Mouse (Mus musculus) forebrain, embryonic 15.5 days (tissue): ENCODE results near the gene Zc3h18. TPM values are rescaled to one million over a fixed set of nuclear protein-coding genes. Genes with fewer than 3 reads are reported as not detected.

Source experiments
- ATAC-seq: fragments of 200-750 bp; cut with Nextera tagmentation; replicated peaks from 2 replicates; pipeline ENCODE4 v1.8.0; 2017; ENCODE audit warnings: mild to moderate bottlenecking, moderate TSS enrichment, moderate library complexity
- H3K27ac ChIP-seq: fragments of 300-500 bp; sonication (generic); replicated peaks from 2 replicates; pipeline ENCODE4 v1.5.1; 2015; ENCODE audit warnings: mild to moderate bottlenecking, inconsistent platforms
- H3K27me3 ChIP-seq: fragments of 300-500 bp; sonication (generic); 2 replicates; pipeline ENCODE4 v1.6.1; 2015; ENCODE audit warnings: inconsistent platforms
- H3K36me3 ChIP-seq: fragments of 300-500 bp; sonication (generic); 2 replicates; pipeline ENCODE4 v1.6.1; 2015; ENCODE audit warnings: mild to moderate bottlenecking, inconsistent platforms
- H3K4me1 ChIP-seq: fragments of 300-500 bp; sonication (generic); 2 replicates; pipeline ENCODE4 v1.6.1; 2015; ENCODE audit warnings: inconsistent platforms
- H3K4me2 ChIP-seq: fragments of 300-500 bp; sonication (generic); replicated peaks from 2 replicates; pipeline ENCODE4 v1.6.1; 2015; ENCODE audit warnings: mild to moderate bottlenecking, inconsistent platforms
- H3K4me3 ChIP-seq: fragments of 300-500 bp; sonication (generic); 2 replicates; pipeline ENCODE4 v1.5.1; 2015; ENCODE audit warnings: mild to moderate bottlenecking, inconsistent platforms
- H3K9ac ChIP-seq: fragments of 300-500 bp; sonication (generic); replicated peaks from 2 replicates; pipeline ENCODE4 v1.6.1; 2015; ENCODE audit warnings: mild to moderate bottlenecking, inconsistent platforms
- H3K9me3 ChIP-seq: fragments of 300-500 bp; sonication (generic); 2 replicates; pipeline ENCODE4 v1.6.1; 2016; ENCODE audit warnings: inconsistent platforms
- WGBS: fragments of 180-500 bp; shearing (Covaris S2); methylation state at CpG from one replicate; pipeline ENCODE4 v1.1.7; 2015; ENCODE audit warnings: mixed read lengths; 5-methylcytosine and 5-hydroxymethylcytosine counted together
- polyA plus RNA-seq: library from polyadenylated mRNA; unstranded; fragments of >200 nt; fragmentation: Nextera tagmentation; extraction: Ambion mirVana; gene quantifications from 2 replicates; pipeline ENCODE4 v1.2.1, GENCODE M21; 2015

Zc3h18 gene
- polyA plus RNA-seq, 1 experiment from 2014 or later: 48.4 TPM

GRCm38 (mm10) chr8:122350309-122351089 lies 25.9 kb upstream of the Zc3h18 start:
- H3K27me3 ChIP-seq: no peaks in the 10 kb centered on the region
- H3K9ac ChIP-seq: no peak overlapping the region
- H3K4me1 ChIP-seq: peaks cover 15% of the 10 kb centered on the region
- no peak overlapping the region for H3K27ac ChIP-seq
- ATAC-seq: no peak
- 19% methylated on average over 11 of the region's 11 CpGs for WGBS
- no peaks in the 10 kb centered on the region for H3K9me3 ChIP-seq
- H3K4me3 ChIP-seq: no peak overlapping the region
- H3K4me2 ChIP-seq: no peak overlapping the region
- no peaks in the 10 kb centered on the region for H3K36me3 ChIP-seq

GRCm38 (mm10) chr8:122354157-122354556 lies 22.3 kb upstream of the Zc3h18 start:
- WGBS: 78% methylated on average over 8 of the region's 8 CpGs
- Histone ChIP-seq H3K4me1 (peaks cover 7% of the 10 kb centered on the region), H3K9me3 (no peaks in the 10 kb centered on the region), H3K4me2 (no peak overlapping the region), H3K27me3 (0 out of 2 replicates have a peak, but pooled peaks cover 4% of the 10 kb centered on the region), H3K27ac (no peak overlapping the region), H3K4me3 (no peak overlapping the region), H3K36me3 (no peaks in the 10 kb centered on the region), H3K9ac (no peak overlapping the region)
- no peak for ATAC-seq

GRCm38 (mm10) chr8:122355642-122356606 lies 20.5 kb upstream of the Zc3h18 start:
- H3K4me1 ChIP-seq: no peaks in the 10 kb centered on the region
- no peak overlapping the region for H3K4me3 ChIP-seq
- H3K27me3 ChIP-seq: 0 out of 2 replicates have a peak, but pooled peaks cover 5% of the 10 kb centered on the region

GRCm38 (mm10) chr8:122357202-122357601 lies 19.2 kb upstream of the Zc3h18 start:
- no peak for ATAC-seq
- no peak overlapping the region for H3K4me2 ChIP-seq
- H3K36me3 ChIP-seq: no peaks in the 10 kb centered on the region
- H3K4me3 ChIP-seq: no peak overlapping the region
- WGBS: 58% methylated on average over 11 of the region's 11 CpGs
- no peaks in the 10 kb centered on the region for H3K4me1 ChIP-seq
- H3K27me3 ChIP-seq: 0 out of 2 replicates have a peak, but pooled peaks cover 6% of the 10 kb centered on the region
- no peaks in the 10 kb centered on the region for H3K9me3 ChIP-seq
- no peak overlapping the region for H3K9ac ChIP-seq
- H3K27ac ChIP-seq: no peak overlapping the region

More at GRCm38 (mm10) chr8:122355642-122356606, 20.5 kb upstream of the Zc3h18 start:
- Histone ChIP-seq H3K9ac (no peak overlapping the region), H3K36me3 (no peaks in the 10 kb centered on the region), H3K4me2 (no peak overlapping the region), H3K9me3 (no peaks in the 10 kb centered on the region), H3K27ac (no peak overlapping the region)
- WGBS: 75% methylated on average over 9 of the region's 9 CpGs
- ATAC-seq: no peak

- 0 out of 2 replicates have a peak, but pooled peaks cover 6% of the 10 kb centered on the region for H3K27me3 ChIP-seq
- no peaks in the 10 kb centered on the region for H3K36me3 ChIP-seq
- no peaks in the 10 kb centered on the region for H3K4me1 ChIP-seq
- WGBS: 84% methylated on average over 5 of the region's 5 CpGs
- no peaks in the 10 kb centered on the region for H3K9me3 ChIP-seq
- H3K4me3 ChIP-seq: no peak overlapping the region
- H3K27ac ChIP-seq: no peak overlapping the region
- no peak overlapping the region for H3K4me2 ChIP-seq
- no peak for ATAC-seq
- no peak overlapping the region for H3K9ac ChIP-seq
Observed at GRCm38 (mm10) chr8:122357641-122358040, 18.8 kb upstream of the Zc3h18 start.

GRCm38 (mm10) chr8:122359111-122359775 lies 17.2 kb upstream of the Zc3h18 start:
- WGBS: 79% methylated on average over 15 of the region's 15 CpGs

GRCm38 (mm10) chr8:122360696-122361416 lies 15.6 kb upstream of the Zc3h18 start, which contains the start of gene Trhr2:
Gene Trhr2 (minus strand): TSS chr8:122360746.
- no peaks in the 10 kb centered on the region for H3K4me1 ChIP-seq
- H3K9ac ChIP-seq: no peak within 1 kb of the TSS
- H3K4me2 ChIP-seq: no peak within 1 kb of the TSS
- H3K27me3 ChIP-seq: 0 out of 2 replicates have a peak, but pooled peaks cover 6% of the 10 kb centered on the region
- no peak for ATAC-seq
- H3K9me3 ChIP-seq: no peaks in the 10 kb centered on the region
- WGBS: 78% methylated on average over 7 of the region's 7 CpGs
- no peak within 1 kb of the TSS for H3K27ac ChIP-seq
- no peak within 1 kb of the TSS for H3K4me3 ChIP-seq
- no peaks in the 10 kb centered on the region for H3K36me3 ChIP-seq

More at GRCm38 (mm10) chr8:122359111-122359775, 17.2 kb upstream of the Zc3h18 start:
- 0 out of 2 replicates have a peak, but pooled peaks cover 6% of the 10 kb centered on the region for H3K27me3 ChIP-seq
- no peak overlapping the region for H3K9ac ChIP-seq
- no peak overlapping the region for H3K4me2 ChIP-seq
- ATAC-seq: no peak
- H3K9me3 ChIP-seq: no peaks in the 10 kb centered on the region
- no peaks in the 10 kb centered on the region for H3K36me3 ChIP-seq
- no peak overlapping the region for H3K27ac ChIP-seq
- H3K4me3 ChIP-seq: no peak overlapping the region
- H3K4me1 ChIP-seq: no peaks in the 10 kb centered on the region

GRCm38 (mm10) chr8:122362271-122362670 lies 14.1 kb upstream of the Zc3h18 start:
- Histone ChIP-seq H3K27me3 (0 out of 2 replicates have a peak, but pooled peaks cover 6% of the 10 kb centered on the region), H3K4me2 (no peak overlapping the region), H3K27ac (no peak overlapping the region), H3K9ac (no peak overlapping the region), H3K4me3 (no peak overlapping the region), H3K36me3 (no peaks in the 10 kb centered on the region), H3K9me3 (no peaks in the 10 kb centered on the region), H3K4me1 (no peaks in the 10 kb centered on the region)
- no peak for ATAC-seq
- WGBS: 45% methylated on average over 5 of the region's 5 CpGs

- no peak for ATAC-seq
- Histone ChIP-seq H3K4me3 (no peak overlapping the region), H3K27ac (no peak overlapping the region), H3K27me3 (0 out of 2 replicates have a peak, but pooled peaks cover 6% of the 10 kb centered on the region), H3K4me2 (no peak overlapping the region), H3K4me1 (no peaks in the 10 kb centered on the region), H3K9me3 (no peaks in the 10 kb centered on the region), H3K9ac (no peak overlapping the region), H3K36me3 (no peaks in the 10 kb centered on the region)
- WGBS: 27% methylated on average over 7 of the region's 8 CpGs
Observed at GRCm38 (mm10) chr8:122362967-122363366, 13.4 kb upstream of the Zc3h18 start.

GRCm38 (mm10) chr8:122368494-122368893 lies 7.9 kb upstream of the Zc3h18 start:
- H3K36me3 ChIP-seq: no peaks in the 10 kb centered on the region
- no peak overlapping the region for H3K27ac ChIP-seq
- ATAC-seq: no peak
- no peak overlapping the region for H3K4me2 ChIP-seq
- WGBS: 87% methylated on average over 10 of the region's 10 CpGs
- no peak overlapping the region for H3K4me3 ChIP-seq
- H3K9ac ChIP-seq: no peak overlapping the region
- no peaks in the 10 kb centered on the region for H3K9me3 ChIP-seq
- H3K27me3 ChIP-seq: no peaks in the 10 kb centered on the region
- no peaks in the 10 kb centered on the region for H3K4me1 ChIP-seq

GRCm38 (mm10) chr8:122369665-122370064 lies 6.7 kb upstream of the Zc3h18 start:
- Histone ChIP-seq H3K27me3 (no peaks in the 10 kb centered on the region), H3K27ac (no peak overlapping the region), H3K9me3 (no peaks in the 10 kb centered on the region), H3K4me2 (no peak overlapping the region), H3K4me3 (no peak overlapping the region), H3K4me1 (no peaks in the 10 kb centered on the region), H3K9ac (no peak overlapping the region), H3K36me3 (no peaks in the 10 kb centered on the region)
- no peak for ATAC-seq
- WGBS: 15% methylated on average over 9 of the region's 9 CpGs
